Mouse (Mus musculus) hindbrain, embryonic 10.5 days (tissue): ENCODE data around the gene Gm49320. TPM values are rescaled to one million over a fixed set of nuclear protein-coding genes. Genes with fewer than 3 reads are reported as not detected.

Experiments used
- DNase-seq: peaks from one replicate; pipeline ENCODE4 v3.0.0-alpha.2; 2017; ENCODE audit warnings: low spot score
- H3K27ac ChIP-seq: fragments of 300-500 bp; sonication (generic); 2 replicates; pipeline ENCODE4 v1.5.1; 2016; ENCODE audit warnings: mild to moderate bottlenecking, moderate library complexity
- H3K27me3 ChIP-seq: fragments of 300-500 bp; sonication (generic); 2 replicates; pipeline ENCODE4 v1.6.1; 2016; ENCODE audit warnings: mild to moderate bottlenecking; ENCODE audit not compliant: poor library complexity, insufficient read depth, severe bottlenecking
- H3K36me3 ChIP-seq: fragments of 300-500 bp; sonication (generic); 2 replicates; pipeline ENCODE4 v1.6.1; 2016; ENCODE audit warnings: mild to moderate bottlenecking, moderate library complexity
- H3K4me1 ChIP-seq: fragments of 300-500 bp; sonication (generic); replicated peaks from 2 replicates; pipeline ENCODE4 v1.6.1; 2016; ENCODE audit warnings: mild to moderate bottlenecking
- H3K4me3 ChIP-seq: fragments of 300-500 bp; sonication (generic); 2 replicates; pipeline ENCODE4 v1.5.1; 2016; ENCODE audit warnings: mild to moderate bottlenecking, moderate library complexity
- H3K9me3 ChIP-seq: fragments of 300-500 bp; sonication (generic); 2 replicates; pipeline ENCODE4 v1.6.1; 2016; ENCODE audit warnings: mild to moderate bottlenecking, moderate library complexity
- WGBS: fragments of 180-500 bp; shearing (Covaris S2); methylation state at CpG from one replicate; pipeline ENCODE4 v1.1.7; 2016; 5-methylcytosine and 5-hydroxymethylcytosine counted together
- polyA plus RNA-seq: library from polyadenylated mRNA; unstranded; fragments of >200 nt; fragmentation: Nextera tagmentation; extraction: Ambion mirVana; gene quantifications from 2 replicates; pipeline ENCODE4 v1.2.1, GENCODE M21; 2016

The Gm49320 gene
- polyA plus RNA-seq, 1 experiment from 2014 or later: 1.8 TPM

GRCm38 (mm10) chr8:4237814-4238433, 741 bp upstream of the Gm49320 start:
- Histone ChIP-seq H3K9me3 (no peaks in the 10 kb centered on the region), H3K27ac (peak overlapping the region; percentile 98), H3K36me3 (peaks cover 27% of the 10 kb centered on the region), H3K27me3 (peaks cover 21% of the 10 kb centered on the region), H3K4me1 (peaks cover 24% of the 10 kb centered on the region), H3K4me3 (peak overlapping the region; percentile 84)
- WGBS: 24% methylated on average over 15 of the region's 15 CpGs
- DNase-seq: no peak

- no peaks in the 10 kb centered on the region for H3K9me3 ChIP-seq
- peak overlapping the region; percentile 98 for H3K27ac ChIP-seq
- 16% methylated on average over 19 of the region's 19 CpGs for WGBS
- peaks cover 41% of the 10 kb centered on the region for H3K36me3 ChIP-seq
- no peak for DNase-seq
- peaks cover 24% of the 10 kb centered on the region for H3K4me1 ChIP-seq
- H3K4me3 ChIP-seq: peak overlapping the region; percentile 84
- H3K27me3 ChIP-seq: peaks cover 18% of the 10 kb centered on the region
Observed at GRCm38 (mm10) chr8:4239193-4239890, 677 bp downstream of the Gm49320 start.

- 96% methylated on average over 5 of the region's 5 CpGs for WGBS
- no peaks in the 10 kb centered on the region for H3K9me3 ChIP-seq
- H3K27me3 ChIP-seq: peaks cover 27% of the 10 kb centered on the region
- DNase-seq: no peak
- H3K4me1 ChIP-seq: peaks cover 29% of the 10 kb centered on the region
- H3K4me3 ChIP-seq: no peak overlapping the region
- no peak overlapping the region for H3K27ac ChIP-seq
- H3K36me3 ChIP-seq: peaks cover 96% of the 10 kb centered on the region
Observed at GRCm38 (mm10) chr8:4245061-4245460, 6.4 kb downstream of the Gm49320 start.

GRCm38 (mm10) chr8:4245737-4246136, 7.1 kb downstream of the Gm49320 start:
- peaks cover 30% of the 10 kb centered on the region for H3K4me1 ChIP-seq
- no peak for DNase-seq
- no peaks in the 10 kb centered on the region for H3K9me3 ChIP-seq
- H3K4me3 ChIP-seq: no peak overlapping the region
- peaks cover 31% of the 10 kb centered on the region for H3K27me3 ChIP-seq
- H3K36me3 ChIP-seq: peaks cover 92% of the 10 kb centered on the region
- WGBS: 91% methylated on average over 13 of the region's 13 CpGs
- H3K27ac ChIP-seq: no peak overlapping the region

- Histone ChIP-seq H3K9me3 (no peaks in the 10 kb centered on the region), H3K27me3 (peaks cover 31% of the 10 kb centered on the region), H3K27ac (no peak overlapping the region), H3K4me3 (no peak overlapping the region), H3K36me3 (peaks cover 78% of the 10 kb centered on the region), H3K4me1 (peaks cover 29% of the 10 kb centered on the region)
- DNase-seq: no peak
- WGBS: 92% methylated on average over 8 of the region's 8 CpGs
Observed at GRCm38 (mm10) chr8:4247241-4247640, 8.6 kb downstream of the Gm49320 start.

- Histone ChIP-seq H3K27me3 (peaks cover 31% of the 10 kb centered on the region), H3K9me3 (no peaks in the 10 kb centered on the region), H3K4me3 (no peak within 1 kb of the TSS), H3K4me1 (peaks cover 34% of the 10 kb centered on the region), H3K27ac (no peak within 1 kb of the TSS), H3K36me3 (peaks cover 70% of the 10 kb centered on the region)
- WGBS: 80% methylated on average over 15 of the region's 15 CpGs
- DNase-seq: no peak
Observed at GRCm38 (mm10) chr8:4247951-4248540, 9.4 kb downstream of the Gm49320 start, which contains the start of gene Tgfbr3l. TSS of gene Tgfbr3l (plus strand) at chr8:4248214.

- Histone ChIP-seq H3K4me1 (peaks cover 43% of the 10 kb centered on the region), H3K9me3 (no peaks in the 10 kb centered on the region), H3K36me3 (peaks cover 59% of the 10 kb centered on the region), H3K27ac (0 out of 2 replicates have a peak overlapping the region, but pooled peaks have one; percentile 50), H3K4me3 (peak overlapping the region; percentile 6; the same call in 1 of the 2 replicates), H3K27me3 (peaks cover 31% of the 10 kb centered on the region)
- WGBS: 13% methylated on average over 29 of the region's 29 CpGs
- peak; percentile 52 for DNase-seq
Observed at GRCm38 (mm10) chr8:4249213-4249612, 10.5 kb downstream of the Gm49320 start.

- peaks cover 31% of the 10 kb centered on the region for H3K27me3 ChIP-seq
- H3K4me1 ChIP-seq: peaks cover 45% of the 10 kb centered on the region
- H3K4me3 ChIP-seq: peak overlapping the region; percentile 9; the same call in 1 of the 2 replicates
- H3K27ac ChIP-seq: 0 out of 2 replicates have a peak overlapping the region, but pooled peaks have one; percentile 5
- 30% methylated on average over 26 of the region's 26 CpGs for WGBS
- DNase-seq: peak; percentile 81
- H3K36me3 ChIP-seq: peaks cover 59% of the 10 kb centered on the region
- no peaks in the 10 kb centered on the region for H3K9me3 ChIP-seq
Observed at GRCm38 (mm10) chr8:4250306-4250970, 11.8 kb downstream of the Gm49320 start.

GRCm38 (mm10) chr8:4252116-4252760, 13.6 kb downstream of the Gm49320 start:
- Histone ChIP-seq H3K4me3 (peak overlapping the region; percentile 92), H3K36me3 (peaks cover 59% of the 10 kb centered on the region), H3K9me3 (no peaks in the 10 kb centered on the region), H3K4me1 (peaks cover 53% of the 10 kb centered on the region), H3K27me3 (peaks cover 31% of the 10 kb centered on the region), H3K27ac (peak overlapping the region; percentile 95)
- DNase-seq: no peak
- WGBS: 51% methylated on average over 8 of the region's 8 CpGs

- peaks cover 58% of the 10 kb centered on the region for H3K4me1 ChIP-seq
- peaks cover 23% of the 10 kb centered on the region for H3K27me3 ChIP-seq
- H3K9me3 ChIP-seq: no peaks in the 10 kb centered on the region
- H3K27ac ChIP-seq: peak within 1 kb of the TSS; percentile 95
- H3K36me3 ChIP-seq: peaks cover 57% of the 10 kb centered on the region
- peak within 1 kb of the TSS; percentile 92 for H3K4me3 ChIP-seq
- WGBS: 1% methylated on average over 69 of the region's 69 CpGs
- DNase-seq: peak; percentile 95
Observed at GRCm38 (mm10) chr8:4252934-4253841, 14.5 kb downstream of the Gm49320 start, which contains the start of gene Snapc2. TSS of gene Snapc2 (plus strand) at chr8:4253080.

GRCm38 (mm10) chr8:4254001-4254400, 15.3 kb downstream of the Gm49320 start:
- WGBS: 70% methylated on average over 6 of the region's 6 CpGs

More at GRCm38 (mm10) chr8:4254001-4254400, 15.3 kb downstream of the Gm49320 start:
- no peak for DNase-seq
- Histone ChIP-seq H3K4me3 (peak overlapping the region; percentile 92), H3K36me3 (peaks cover 49% of the 10 kb centered on the region), H3K4me1 (peaks cover 51% of the 10 kb centered on the region), H3K9me3 (0 out of 2 replicates have a peak, but pooled peaks cover 3% of the 10 kb centered on the region), H3K27ac (0 out of 2 replicates have a peak overlapping the region, but pooled peaks have one; percentile 12), H3K27me3 (peaks cover 15% of the 10 kb centered on the region)
